13 mouse cellular contexts compared by ENCODE assay signal in the genomic region with DNA sequence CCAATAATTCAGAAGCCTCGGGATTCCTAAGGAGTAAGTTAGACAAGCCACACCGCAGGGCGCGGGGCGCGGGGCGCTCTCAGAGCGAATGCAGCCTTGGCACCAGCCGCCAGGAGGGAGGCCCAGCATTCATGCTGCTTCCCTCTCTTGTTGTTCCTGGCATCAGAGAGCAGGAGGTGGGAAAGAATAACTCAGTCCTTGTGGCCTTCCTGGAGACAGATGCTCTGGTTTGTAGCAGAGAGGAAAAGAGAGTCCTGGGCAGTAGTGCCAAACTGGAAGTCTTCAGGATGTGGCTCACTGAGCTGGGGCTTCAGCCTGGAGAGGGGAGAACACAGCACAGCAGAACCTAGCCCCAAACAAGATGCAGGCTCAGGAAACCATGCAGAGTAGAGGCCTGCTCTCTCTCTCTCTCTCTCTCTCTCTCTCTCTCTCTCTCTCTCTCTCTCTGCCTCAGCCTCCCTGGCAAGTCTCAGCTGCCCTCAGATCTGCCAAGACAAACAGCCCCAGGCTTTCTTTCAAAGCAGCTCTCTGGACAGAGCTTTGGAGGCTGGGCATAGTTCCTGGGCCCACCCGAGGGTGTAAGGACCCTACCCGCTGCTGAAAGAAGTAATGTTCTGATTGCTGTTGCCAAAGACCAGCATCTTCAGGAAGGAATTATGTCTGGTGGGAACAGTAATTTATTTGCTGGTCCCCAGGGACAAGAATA.
DNase-seq lines count a peak whose midpoint lies in the region; ATAC-seq and TF ChIP-seq lines count a peak whose summit lies in the region.
"Had no signal": no experiment of that assay in that cellular context is flagged by ENCODE, and none has a peak within 500 bp of the region (broad histone marks: within the 10 kb centered on the region; RNA-seq: fewer than 3 reads in every experiment).

No protein-coding gene starts in this region.

- TF ChIP-seq CTCF in hindbrain, postnatal 0 days (IDR thresholded peaks at IDR 0.05; ENCODE audit: low read depth), result no peak

- no peak overlapping the region for H3K4me3 ChIP-seq in hindbrain, postnatal 0 days (ENCODE audit: low read length)
- H3K4me3 ChIP-seq in hindbrain, embryonic 12.5 days, result no peak overlapping the region
- no peak overlapping the region for H3K4me3 ChIP-seq in heart, embryonic 12.5 days
- H3K4me3 ChIP-seq: myocyte had no signal

- peaks cover 7% of the 10 kb centered on the region; the same call in 1 of the 2 replicates for H3K4me1 ChIP-seq in hindbrain, postnatal 0 days (ENCODE audit: insufficient read depth, low read length)
- peaks cover 19% of the 10 kb centered on the region for H3K4me1 ChIP-seq in hindbrain, embryonic 12.5 days
- peaks cover 9% of the 10 kb centered on the region for H3K4me1 ChIP-seq in heart, embryonic 12.5 days (replicated peaks)

- WGBS in hindbrain, postnatal 0 days, result 43% methylated on average over 11 of the region's 11 CpGs
- 76% methylated on average over 11 of the region's 11 CpGs for WGBS in hindbrain, embryonic 12.5 days
- 84% methylated on average over 11 of the region's 11 CpGs for WGBS in heart, embryonic 12.5 days

- H3K27me3 ChIP-seq in hindbrain, postnatal 0 days (ENCODE audit: insufficient read depth, low read length), result no peaks in the 10 kb centered on the region
- H3K27me3 ChIP-seq in hindbrain, embryonic 12.5 days, result peaks cover 9% of the 10 kb centered on the region; the same call in 1 of the 2 replicates
- peaks cover 26% of the 10 kb centered on the region for H3K27me3 ChIP-seq in heart, embryonic 12.5 days (replicated peaks)

- no peaks in the 10 kb centered on the region for H3K9me3 ChIP-seq in hindbrain, postnatal 0 days (ENCODE audit: low read length)
- H3K9me3 ChIP-seq in hindbrain, embryonic 12.5 days (replicated peaks), result no peaks in the 10 kb centered on the region
- H3K9me3 ChIP-seq in heart, embryonic 12.5 days (replicated peaks), result no peaks in the 10 kb centered on the region

- no peak overlapping the region for H3K4me2 ChIP-seq in hindbrain, postnatal 0 days (ENCODE audit: low read depth, low read length)
- no peak overlapping the region for H3K4me2 ChIP-seq in hindbrain, embryonic 12.5 days (replicated peaks)
- no peak overlapping the region for H3K4me2 ChIP-seq in heart, embryonic 12.5 days

- no peak overlapping the region for H3K9ac ChIP-seq in hindbrain, postnatal 0 days (replicated peaks; ENCODE audit: low read length)
- H3K9ac ChIP-seq in hindbrain, embryonic 12.5 days, result no peak overlapping the region
- no peak overlapping the region for H3K9ac ChIP-seq in heart, embryonic 12.5 days
- H3K9ac ChIP-seq: liver, embryonic 14.5 days had no signal

- peak; percentile 24 for DNase-seq in hindbrain, postnatal 0 days (ENCODE audit: low spot score)
- peak; percentile 37 for DNase-seq in testis, postnatal 10 days (ENCODE audit: low spot score)
- DNase-seq in testis, postnatal 14 days (ENCODE audit: low spot score), result no peak
- DNase-seq in Muller cell, postnatal 12 days (ENCODE audit: inconsistent ontology term), result no peak
- no peak for DNase-seq in c-Kit-positive CD71-positive TER-119-positive erythroid progenitor cells, embryonic 14.5 days (ENCODE audit: low spot score)
- DNase-seq: cerebellum, adult 9-11 months; gastrocnemius, postnatal 14 days; kidney, adult 18-20 months had no signal

- no peak overlapping the region for H3K27ac ChIP-seq in hindbrain, postnatal 0 days
- no peak overlapping the region; the same call in 1 of the 2 replicates for H3K27ac ChIP-seq in hindbrain, embryonic 12.5 days
- peak overlapping the region; percentile 6 for H3K27ac ChIP-seq in heart, embryonic 12.5 days (ENCODE audit: poor library complexity, severe bottlenecking)
- H3K27ac ChIP-seq: liver, embryonic 14.5 days had no signal

- no peak for ATAC-seq in hindbrain, postnatal 0 days
- no peak for ATAC-seq in hindbrain, embryonic 12.5 days (ENCODE audit: low FRiP score)
- ATAC-seq in heart, embryonic 12.5 days (ENCODE audit: insufficient number of reproducible peaks, low FRiP score), result peak; percentile 59
- no peak for ATAC-seq in activated CD4-positive, CD25-positive, alpha-beta regulatory T cell, adult 4 months

- no peaks in the 10 kb centered on the region for H3K36me3 ChIP-seq in hindbrain, postnatal 0 days (ENCODE audit: insufficient read depth, low read length)
- no peaks in the 10 kb centered on the region for H3K36me3 ChIP-seq in hindbrain, embryonic 12.5 days
- H3K36me3 ChIP-seq in heart, embryonic 12.5 days, result no peaks in the 10 kb centered on the region

Comparison
In these comparisons a context has a peak if more than half of its experiments do, and no peak if none do; other contexts are left out.
1. DNase-seq: peak in hindbrain, postnatal 0 days (single experiment) and testis, postnatal 10 days (single experiment); none in testis, postnatal 14 days (single experiment), Muller cell, postnatal 12 days (single experiment) and c-Kit-positive CD71-positive TER-119-positive erythroid progenitor cells, embryonic 14.5 days (single experiment).